Mouse (Mus musculus): ENCODE measurements around the gene Igsf8.

GRCm38 (mm10) chr1:172289617-172289946 lies 28.1 kb downstream of the Igsf8 start:
- TF ChIP-seq USF1 (IDR thresholded peaks at IDR 0.05; ENCODE audit: low read depth), result no peak
- peak; percentile 97 for TF ChIP-seq CEBPB (IDR thresholded peaks at IDR 0.05; ENCODE audit: low read depth)
- no peak for TF ChIP-seq CTCF (IDR thresholded peaks at IDR 0.05; ENCODE audit: control insufficient read depth, insufficient read depth, insufficient read length)
- no peak for TF ChIP-seq MYOD1 (IDR thresholded peaks at IDR 0.05; ENCODE audit: control insufficient read depth, insufficient read length, low read depth)
- TF ChIP-seq MYOG (IDR thresholded peaks at IDR 0.05; ENCODE audit: control insufficient read depth, extremely low read depth, insufficient read length), result no peak
- TF ChIP-seq MAX (IDR thresholded peaks at IDR 0.05), result no peak
- TF ChIP-seq FOSL1 (IDR thresholded peaks at IDR 0.05; ENCODE audit: insufficient read depth, low read length, poor library complexity, severe bottlenecking), result no peak

Data from C2C12 (cell line).